Mouse (Mus musculus): ENCODE data around the gene Lama1. TPM values are rescaled to one million over a fixed set of nuclear protein-coding genes. Genes with fewer than 3 reads are reported as not detected.

Gene Lama1
- polyA plus RNA-seq, 1 experiment: 0.28 TPM

GRCm38 (mm10) chr17:67809171-67809570, 112.1 kb downstream of the Lama1 start:
- no peaks in the 10 kb centered on the region for H3K4me1 ChIP-seq (replicated peaks; ENCODE audit: control insufficient read depth, insufficient read depth, low read length)
- no peak overlapping the region for H3K27ac ChIP-seq (ENCODE audit: control insufficient read depth, insufficient read depth, low read length)
- no peaks in the 10 kb centered on the region for H3K27me3 ChIP-seq (ENCODE audit: control insufficient read depth, insufficient read depth, low read length)
- 94% methylated on average over 16 of the region's 16 CpGs for WGBS
- no peaks in the 10 kb centered on the region for H3K36me3 ChIP-seq (ENCODE audit: control insufficient read depth, insufficient read depth, low read length)
- DNase-seq: no peak
- no peak overlapping the region for H3K4me3 ChIP-seq (ENCODE audit: control insufficient read depth, insufficient read depth, low read length)
- no peak for TF ChIP-seq CTCF (IDR thresholded peaks at IDR 0.05; ENCODE audit: borderline replicate concordance, control insufficient read depth, extremely low read depth, insufficient read depth, low read length, poor library complexity)
- no peak for TF ChIP-seq POLR2A (IDR thresholded peaks at IDR 0.05; ENCODE audit: control insufficient read depth, extremely low read depth, insufficient read depth, low read length, poor library complexity)

- DNase-seq: no peak
- 90% methylated on average over 6 of the region's 6 CpGs for WGBS
- Histone ChIP-seq H3K27ac (ENCODE audit: control insufficient read depth, insufficient read depth, low read length) (no peak overlapping the region), H3K4me3 (ENCODE audit: control insufficient read depth, insufficient read depth, low read length) (no peak overlapping the region), H3K27me3 (ENCODE audit: control insufficient read depth, insufficient read depth, low read length) (no peaks in the 10 kb centered on the region), H3K4me1 (replicated peaks; ENCODE audit: control insufficient read depth, insufficient read depth, low read length) (no peaks in the 10 kb centered on the region), H3K36me3 (ENCODE audit: control insufficient read depth, insufficient read depth, low read length) (no peaks in the 10 kb centered on the region)
- TF ChIP-seq CTCF (IDR thresholded peaks at IDR 0.05; ENCODE audit: borderline replicate concordance, control insufficient read depth, extremely low read depth, insufficient read depth, low read length, poor library complexity) (no peak), POLR2A (IDR thresholded peaks at IDR 0.05; ENCODE audit: control insufficient read depth, extremely low read depth, insufficient read depth, low read length, poor library complexity) (no peak)
These were observed 116.6 kb downstream of the Lama1 start for GRCm38 (mm10) chr17:67813666-67814065.

GRCm38 (mm10) chr17:67815720-67816119, 118.7 kb downstream of the Lama1 start:
- no peaks in the 10 kb centered on the region for H3K36me3 ChIP-seq (ENCODE audit: control insufficient read depth, insufficient read depth, low read length)
- TF ChIP-seq POLR2A (IDR thresholded peaks at IDR 0.05; ENCODE audit: control insufficient read depth, extremely low read depth, insufficient read depth, low read length, poor library complexity) (no peak), CTCF (IDR thresholded peaks at IDR 0.05; ENCODE audit: borderline replicate concordance, control insufficient read depth, extremely low read depth, insufficient read depth, low read length, poor library complexity) (no peak)
- DNase-seq: no peak
- H3K27me3 ChIP-seq (ENCODE audit: control insufficient read depth, insufficient read depth, low read length): no peaks in the 10 kb centered on the region
- no peak overlapping the region for H3K27ac ChIP-seq (ENCODE audit: control insufficient read depth, insufficient read depth, low read length)
- H3K4me1 ChIP-seq (replicated peaks; ENCODE audit: control insufficient read depth, insufficient read depth, low read length): no peaks in the 10 kb centered on the region
- 97% methylated on average over 11 of the region's 11 CpGs for WGBS
- H3K4me3 ChIP-seq (ENCODE audit: control insufficient read depth, insufficient read depth, low read length): no peak overlapping the region

GRCm38 (mm10) chr17:67816916-67817315, 119.9 kb downstream of the Lama1 start:
- Histone ChIP-seq H3K27me3 (ENCODE audit: control insufficient read depth, insufficient read depth, low read length) (no peaks in the 10 kb centered on the region), H3K4me1 (replicated peaks; ENCODE audit: control insufficient read depth, insufficient read depth, low read length) (no peaks in the 10 kb centered on the region), H3K36me3 (ENCODE audit: control insufficient read depth, insufficient read depth, low read length) (no peaks in the 10 kb centered on the region), H3K27ac (ENCODE audit: control insufficient read depth, insufficient read depth, low read length) (no peak overlapping the region), H3K4me3 (ENCODE audit: control insufficient read depth, insufficient read depth, low read length) (no peak overlapping the region)
- DNase-seq: no peak
- TF ChIP-seq POLR2A (IDR thresholded peaks at IDR 0.05; ENCODE audit: control insufficient read depth, extremely low read depth, insufficient read depth, low read length, poor library complexity) (no peak), CTCF (IDR thresholded peaks at IDR 0.05; ENCODE audit: borderline replicate concordance, control insufficient read depth, extremely low read depth, insufficient read depth, low read length, poor library complexity) (no peak)
- 94% methylated on average over 10 of the region's 10 CpGs for WGBS

GRCm38 (mm10) chr17:67827431-67827830, 130.4 kb downstream of the Lama1 start:
- H3K27ac ChIP-seq (ENCODE audit: control insufficient read depth, insufficient read depth, low read length): no peak overlapping the region
- H3K36me3 ChIP-seq (ENCODE audit: control insufficient read depth, insufficient read depth, low read length): no peaks in the 10 kb centered on the region
- H3K27me3 ChIP-seq (ENCODE audit: control insufficient read depth, insufficient read depth, low read length): no peaks in the 10 kb centered on the region
- H3K4me3 ChIP-seq (ENCODE audit: control insufficient read depth, insufficient read depth, low read length): no peak overlapping the region
- H3K4me1 ChIP-seq (replicated peaks; ENCODE audit: control insufficient read depth, insufficient read depth, low read length): no peaks in the 10 kb centered on the region
- DNase-seq: no peak
- no peak for TF ChIP-seq CTCF (IDR thresholded peaks at IDR 0.05; ENCODE audit: borderline replicate concordance, control insufficient read depth, extremely low read depth, insufficient read depth, low read length, poor library complexity)
- TF ChIP-seq POLR2A (IDR thresholded peaks at IDR 0.05; ENCODE audit: control insufficient read depth, extremely low read depth, insufficient read depth, low read length, poor library complexity): no peak
- 95% methylated on average over 3 of the region's 3 CpGs for WGBS

GRCm38 (mm10) chr17:67836146-67836895, 139.3 kb downstream of the Lama1 start:
- no peak for TF ChIP-seq POLR2A (IDR thresholded peaks at IDR 0.05; ENCODE audit: control insufficient read depth, extremely low read depth, insufficient read depth, low read length, poor library complexity)
- no peak for TF ChIP-seq CTCF (IDR thresholded peaks at IDR 0.05; ENCODE audit: borderline replicate concordance, control insufficient read depth, extremely low read depth, insufficient read depth, low read length, poor library complexity)
- WGBS: 95% methylated on average over 20 of the region's 20 CpGs
- no peaks in the 10 kb centered on the region for H3K27me3 ChIP-seq (ENCODE audit: control insufficient read depth, insufficient read depth, low read length)
- H3K4me1 ChIP-seq (replicated peaks; ENCODE audit: control insufficient read depth, insufficient read depth, low read length): no peaks in the 10 kb centered on the region
- no peak overlapping the region for H3K27ac ChIP-seq (ENCODE audit: control insufficient read depth, insufficient read depth, low read length)
- no peaks in the 10 kb centered on the region for H3K36me3 ChIP-seq (ENCODE audit: control insufficient read depth, insufficient read depth, low read length)
- H3K4me3 ChIP-seq (ENCODE audit: control insufficient read depth, insufficient read depth, low read length): no peak overlapping the region
- no peak for DNase-seq

All from thymus, adult 2 months (tissue).